Mouse (Mus musculus): ENCODE results near the gene Adk. TPM values are rescaled to one million over a fixed set of nuclear protein-coding genes. Genes with fewer than 3 reads are reported as not detected.

The Adk gene
- polyA plus RNA-seq, 1 experiment from 2014 or later = 68.6 TPM

- Histone ChIP-seq H3K27me3 (no peaks in the 10 kb centered on the region), H3K9ac (replicated peaks) (no peak overlapping the region), H3K4me2 (replicated peaks) (no peak overlapping the region), H3K9me3 (no peaks in the 10 kb centered on the region), H3K36me3 (no peaks in the 10 kb centered on the region), H3K4me3 (no peak overlapping the region), H3K4me1 (peaks cover 11% of the 10 kb centered on the region), H3K27ac (replicated peaks) (peak overlapping the region; percentile 69)
- ATAC-seq (replicated peaks) = peak; percentile 63
- WGBS = 44% methylated on average over 8 of the region's 8 CpGs
Observed at GRCm38 (mm10) chr14:21143406-21144115, 91.2 kb downstream of the Adk start.

- no peak overlapping the region for H3K9ac ChIP-seq (replicated peaks)
- no peak overlapping the region for H3K4me3 ChIP-seq
- 87% methylated on average over 1 of the region's 1 CpGs for WGBS
- H3K4me1 ChIP-seq = peaks cover 11% of the 10 kb centered on the region
- no peaks in the 10 kb centered on the region for H3K36me3 ChIP-seq
- ATAC-seq (replicated peaks) = no peak
- no peak overlapping the region for H3K4me2 ChIP-seq (replicated peaks)
- no peaks in the 10 kb centered on the region for H3K27me3 ChIP-seq
- no peak overlapping the region for H3K27ac ChIP-seq (replicated peaks)
- H3K9me3 ChIP-seq = no peaks in the 10 kb centered on the region
Observed at GRCm38 (mm10) chr14:21147171-21147570, 94.8 kb downstream of the Adk start.

- 88% methylated on average over 4 of the region's 4 CpGs for WGBS
- H3K4me2 ChIP-seq (replicated peaks) = no peak overlapping the region
Observed at GRCm38 (mm10) chr14:21150301-21150700, 97.9 kb downstream of the Adk start.

GRCm38 (mm10) chr14:21152055-21152454 lies 99.7 kb downstream of the Adk start:
- 92% methylated on average over 6 of the region's 6 CpGs for WGBS
- ATAC-seq (replicated peaks) = no peak
- no peak overlapping the region for H3K9ac ChIP-seq (replicated peaks)
- no peaks in the 10 kb centered on the region for H3K4me1 ChIP-seq
- no peaks in the 10 kb centered on the region for H3K9me3 ChIP-seq
- no peak overlapping the region for H3K4me2 ChIP-seq (replicated peaks)
- H3K36me3 ChIP-seq = no peaks in the 10 kb centered on the region
- no peak overlapping the region for H3K27ac ChIP-seq (replicated peaks)
- no peaks in the 10 kb centered on the region for H3K27me3 ChIP-seq
- H3K4me3 ChIP-seq = no peak overlapping the region

More at GRCm38 (mm10) chr14:21150301-21150700, 97.9 kb downstream of the Adk start:
- no peak for ATAC-seq (replicated peaks)
- Histone ChIP-seq H3K4me3 (no peak overlapping the region), H3K4me1 (peaks cover 6% of the 10 kb centered on the region; the same call in 1 of the 2 replicates), H3K9me3 (no peaks in the 10 kb centered on the region), H3K27me3 (no peaks in the 10 kb centered on the region), H3K9ac (replicated peaks) (no peak overlapping the region), H3K36me3 (no peaks in the 10 kb centered on the region), H3K27ac (replicated peaks) (no peak overlapping the region)

- 40% methylated on average over 10 of the region's 10 CpGs for WGBS
- H3K4me3 ChIP-seq = no peak overlapping the region
- no peak overlapping the region for H3K9ac ChIP-seq (replicated peaks)
- H3K27me3 ChIP-seq = no peaks in the 10 kb centered on the region
- H3K4me2 ChIP-seq (replicated peaks) = no peak overlapping the region
- no peak for ATAC-seq (replicated peaks)
- H3K27ac ChIP-seq (replicated peaks) = no peak overlapping the region
- H3K36me3 ChIP-seq = no peaks in the 10 kb centered on the region
- no peaks in the 10 kb centered on the region for H3K9me3 ChIP-seq
- H3K4me1 ChIP-seq = no peaks in the 10 kb centered on the region
Observed at GRCm38 (mm10) chr14:21165706-21166105, 113.3 kb downstream of the Adk start.

- Histone ChIP-seq H3K27ac (replicated peaks) (no peak overlapping the region), H3K27me3 (no peaks in the 10 kb centered on the region), H3K9ac (replicated peaks) (no peak overlapping the region), H3K36me3 (no peaks in the 10 kb centered on the region), H3K4me3 (no peak overlapping the region), H3K4me2 (replicated peaks) (no peak overlapping the region), H3K4me1 (no peaks in the 10 kb centered on the region), H3K9me3 (no peaks in the 10 kb centered on the region)
- WGBS = 56% methylated on average over 3 of the region's 3 CpGs
- no peak for ATAC-seq (replicated peaks)
Observed at GRCm38 (mm10) chr14:21166114-21166513, 113.7 kb downstream of the Adk start.

GRCm38 (mm10) chr14:21173973-21174745 lies 121.8 kb downstream of the Adk start:
- Histone ChIP-seq H3K9ac (replicated peaks) (no peak overlapping the region), H3K4me2 (replicated peaks) (no peak overlapping the region), H3K27me3 (no peaks in the 10 kb centered on the region), H3K27ac (replicated peaks) (no peak overlapping the region), H3K4me3 (no peak overlapping the region), H3K9me3 (no peaks in the 10 kb centered on the region), H3K36me3 (no peaks in the 10 kb centered on the region), H3K4me1 (no peaks in the 10 kb centered on the region)
- ATAC-seq (replicated peaks) = no peak
- 97% methylated on average over 1 of the region's 1 CpGs for WGBS

GRCm38 (mm10) chr14:21174804-21175203 lies 122.4 kb downstream of the Adk start:
- WGBS = 83% methylated on average over 2 of the region's 2 CpGs
- H3K27me3 ChIP-seq = no peaks in the 10 kb centered on the region
- ATAC-seq (replicated peaks) = no peak

GRCm38 (mm10) chr14:21177781-21178180 lies 125.4 kb downstream of the Adk start:
- H3K4me1 ChIP-seq = no peaks in the 10 kb centered on the region
- WGBS = 87% methylated on average over 2 of the region's 2 CpGs
- no peaks in the 10 kb centered on the region for H3K36me3 ChIP-seq
- H3K27ac ChIP-seq (replicated peaks) = no peak overlapping the region
- no peak overlapping the region for H3K9ac ChIP-seq (replicated peaks)
- ATAC-seq (replicated peaks) = no peak
- no peaks in the 10 kb centered on the region for H3K27me3 ChIP-seq
- no peak overlapping the region for H3K4me3 ChIP-seq
- no peak overlapping the region for H3K4me2 ChIP-seq (replicated peaks)
- H3K9me3 ChIP-seq = no peaks in the 10 kb centered on the region

More at GRCm38 (mm10) chr14:21174804-21175203, 122.4 kb downstream of the Adk start:
- Histone ChIP-seq H3K9me3 (no peaks in the 10 kb centered on the region), H3K36me3 (no peaks in the 10 kb centered on the region), H3K9ac (replicated peaks) (no peak overlapping the region), H3K4me1 (no peaks in the 10 kb centered on the region), H3K27ac (replicated peaks) (no peak overlapping the region), H3K4me2 (replicated peaks) (no peak overlapping the region), H3K4me3 (no peak overlapping the region)

GRCm38 (mm10) chr14:21178356-21178755 lies 126.0 kb downstream of the Adk start:
- Histone ChIP-seq H3K27ac (replicated peaks) (no peak overlapping the region), H3K4me1 (no peaks in the 10 kb centered on the region), H3K27me3 (no peaks in the 10 kb centered on the region), H3K4me3 (no peak overlapping the region), H3K36me3 (no peaks in the 10 kb centered on the region), H3K9ac (replicated peaks) (no peak overlapping the region), H3K9me3 (no peaks in the 10 kb centered on the region), H3K4me2 (replicated peaks) (no peak overlapping the region)
- ATAC-seq (replicated peaks) = no peak
- whole genome bisulfite sequencing = 87% methylated on average over 6 of the region's 6 CpGs

- no peak for ATAC-seq (replicated peaks)
- no peaks in the 10 kb centered on the region for H3K27me3 ChIP-seq
- H3K4me3 ChIP-seq = no peak overlapping the region
- H3K9me3 ChIP-seq = no peaks in the 10 kb centered on the region
- H3K4me2 ChIP-seq (replicated peaks) = no peak overlapping the region
- H3K9ac ChIP-seq (replicated peaks) = no peak overlapping the region
- no peaks in the 10 kb centered on the region for H3K4me1 ChIP-seq
- H3K27ac ChIP-seq (replicated peaks) = no peak overlapping the region
- WGBS = 73% methylated on average over 3 of the region's 3 CpGs
- no peaks in the 10 kb centered on the region for H3K36me3 ChIP-seq
Observed at GRCm38 (mm10) chr14:21181053-21181452, 128.7 kb downstream of the Adk start.

GRCm38 (mm10) chr14:21191966-21192365 lies 139.6 kb downstream of the Adk start:
- Histone ChIP-seq H3K9ac (replicated peaks) (no peak overlapping the region), H3K36me3 (no peaks in the 10 kb centered on the region), H3K4me3 (no peak overlapping the region), H3K9me3 (no peaks in the 10 kb centered on the region), H3K4me2 (replicated peaks) (no peak overlapping the region), H3K4me1 (peaks cover 5% of the 10 kb centered on the region), H3K27me3 (no peaks in the 10 kb centered on the region), H3K27ac (replicated peaks) (no peak overlapping the region)
- ATAC-seq (replicated peaks) = no peak
- 88% methylated on average over 6 of the region's 6 CpGs for WGBS
